Mouse (Mus musculus): ENCODE results near the gene 4930558K02Rik.
A peak's percentile ranks its signal among the peaks of the same experiment; 100 is the strongest.

The 4930558K02Rik gene

DNA sequence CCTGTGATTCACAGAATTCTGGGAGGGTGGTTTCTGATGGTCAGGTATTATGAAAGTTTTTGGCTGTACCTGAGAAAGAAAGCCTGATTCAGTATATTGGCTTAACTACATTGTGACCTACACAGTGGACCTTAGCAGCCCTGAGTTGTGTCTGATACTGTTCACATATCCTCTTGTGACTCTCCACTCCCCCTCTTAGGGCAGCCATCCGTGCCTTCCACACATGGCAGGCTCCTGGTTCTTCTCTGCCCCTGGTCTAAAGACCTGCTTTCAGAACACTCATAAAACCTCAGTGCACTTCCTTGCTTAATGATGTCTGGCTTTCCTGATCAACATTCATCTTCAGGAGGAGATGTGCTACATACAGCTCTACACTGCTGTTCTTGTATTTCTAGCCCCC lies 26.8 kb downstream of the 4930558K02Rik start:
- no peak for DNase-seq (ENCODE audit: low read depth, low spot score)

DNA sequence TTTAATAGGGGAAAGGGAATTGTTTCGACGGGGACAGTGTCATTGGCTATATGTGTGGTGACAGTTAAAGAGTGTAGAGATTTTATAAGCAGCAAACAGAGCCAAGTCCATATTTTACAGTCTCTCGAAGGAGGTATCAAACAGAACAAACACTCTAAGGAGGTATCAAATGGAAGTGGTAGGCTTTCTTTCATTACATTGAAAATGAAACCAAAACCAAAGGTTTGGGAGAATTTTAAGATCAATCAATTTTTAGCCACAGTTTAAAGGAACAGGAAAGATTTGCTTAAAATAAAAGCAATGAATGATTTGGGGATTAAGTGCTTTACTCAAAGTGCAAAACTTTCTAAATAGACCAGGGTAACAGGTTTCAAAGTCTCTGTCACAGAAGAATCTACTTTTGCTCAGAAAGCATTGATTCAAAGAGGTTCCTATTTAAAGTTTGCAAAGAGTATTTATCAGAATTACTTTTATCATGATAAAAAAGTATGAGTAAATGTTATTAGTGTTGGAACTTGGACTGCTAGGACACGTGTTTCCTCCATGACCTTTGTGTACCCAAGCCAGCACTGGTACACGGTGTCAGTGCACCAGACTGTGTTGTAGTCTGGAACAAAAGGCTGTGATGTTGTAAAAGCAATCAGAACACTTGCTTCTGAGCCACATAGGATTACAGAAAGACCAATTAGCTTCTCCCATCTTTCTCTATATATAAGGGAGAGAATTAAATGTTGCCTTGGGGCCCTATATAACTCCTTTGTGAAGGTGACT lies 28.2 kb downstream of the 4930558K02Rik start:
- DNase-seq (ENCODE audit: low read depth, low spot score), result no peak

DNA sequence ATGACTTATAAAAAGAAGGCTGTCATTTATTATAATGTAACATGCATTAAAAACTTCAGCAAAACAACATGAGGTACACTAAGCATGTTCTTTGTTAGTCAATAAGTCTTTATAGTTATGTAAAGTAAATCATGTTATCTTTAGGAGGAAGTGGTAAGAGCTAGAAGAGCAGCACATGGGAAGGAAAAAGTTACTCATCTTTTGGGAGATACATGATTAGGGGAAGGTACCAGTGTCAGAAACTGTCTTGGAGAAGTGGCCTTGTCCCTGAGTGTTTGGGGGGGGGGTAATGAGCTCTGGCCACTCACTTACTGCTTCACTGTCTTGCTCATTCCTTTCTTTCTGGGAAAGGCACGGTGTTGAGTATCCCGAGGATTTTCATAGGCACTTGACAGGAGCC lies 37.4 kb downstream of the 4930558K02Rik start:
- no peak for DNase-seq (ENCODE audit: low read depth, low spot score)

DNA sequence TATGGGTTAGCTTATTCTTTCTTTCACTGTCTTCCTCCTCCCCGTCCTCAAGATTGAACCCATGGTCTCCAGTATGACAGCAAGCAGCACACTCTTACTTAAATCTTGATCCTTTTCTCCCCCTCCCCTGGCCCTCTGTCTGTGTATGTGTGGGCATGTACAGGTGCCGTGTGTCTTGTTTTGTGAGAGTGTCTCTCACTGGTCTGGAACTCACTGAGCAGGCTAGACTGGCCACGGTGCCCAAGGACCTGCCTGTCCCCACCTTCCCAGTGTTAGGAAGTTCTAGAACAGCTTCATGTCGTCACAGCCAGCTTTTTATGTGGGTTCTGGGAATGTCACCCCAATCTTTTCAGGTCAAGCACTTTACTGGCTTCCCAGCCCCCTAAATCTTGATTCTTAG lies 47.1 kb downstream of the 4930558K02Rik start:
- DNase-seq (ENCODE audit: low read depth, low spot score), result no peak

DNA sequence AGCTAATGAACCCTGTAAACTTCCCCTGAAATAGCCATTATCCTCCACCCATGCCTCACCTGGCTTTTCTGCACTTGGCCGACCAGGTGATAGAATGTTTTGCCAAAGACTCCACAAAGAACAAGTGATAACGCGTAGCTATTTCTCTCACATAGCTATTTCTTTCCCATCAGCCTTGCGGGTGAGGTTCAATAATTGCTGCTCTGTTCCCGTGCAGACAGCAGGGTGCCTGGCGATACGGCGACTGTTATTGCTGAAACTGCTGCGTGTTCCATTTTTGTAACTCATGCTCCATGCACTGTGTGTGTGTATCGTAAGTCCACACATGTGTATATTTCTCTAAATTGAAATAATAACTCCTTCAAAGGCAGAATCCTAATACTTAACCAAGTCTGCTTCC lies 47.6 kb downstream of the 4930558K02Rik start:
- DNase-seq (ENCODE audit: low read depth, low spot score), result no peak

DNA sequence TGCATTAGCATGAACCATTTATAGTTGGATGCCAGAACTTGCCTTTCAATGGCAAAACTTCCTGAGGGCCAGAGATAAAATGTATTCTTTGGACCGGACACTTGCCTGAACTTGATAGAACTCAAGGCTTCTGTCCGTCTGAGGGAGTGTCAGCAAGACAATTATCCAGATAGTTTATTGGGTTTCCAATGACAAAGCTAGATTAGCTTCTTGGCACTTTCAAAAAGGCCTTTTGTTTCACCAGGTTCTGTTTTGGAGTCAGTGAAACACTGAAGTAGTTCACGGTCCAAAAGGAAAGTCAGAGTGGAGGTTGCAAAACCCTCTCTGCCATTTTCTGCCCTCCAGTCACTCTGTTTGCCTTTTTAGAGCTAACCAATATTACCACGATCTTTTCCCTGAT lies 48.1 kb downstream of the 4930558K02Rik start:
- DNase-seq (ENCODE audit: low read depth, low spot score), result no peak

DNA sequence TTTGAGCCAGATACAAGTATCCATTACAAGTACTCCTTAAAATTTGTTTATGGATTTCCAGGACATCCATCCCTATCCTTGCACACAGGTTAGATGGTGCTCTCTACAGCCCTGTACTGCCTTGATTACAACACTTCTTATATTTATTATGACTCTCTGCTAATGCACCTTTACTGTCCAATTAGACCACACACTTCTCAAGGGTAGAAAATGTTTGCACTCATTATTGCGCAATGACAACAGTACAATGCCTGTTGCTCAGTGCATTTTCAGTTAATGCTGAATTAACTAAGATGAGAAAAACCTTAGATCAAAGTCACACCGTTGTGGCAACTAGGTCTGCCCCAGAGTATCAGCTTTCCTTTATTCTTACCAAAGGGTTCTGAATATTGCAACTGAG lies 51.5 kb downstream of the 4930558K02Rik start:
- no peak for DNase-seq (ENCODE audit: low read depth, low spot score)

DNA sequence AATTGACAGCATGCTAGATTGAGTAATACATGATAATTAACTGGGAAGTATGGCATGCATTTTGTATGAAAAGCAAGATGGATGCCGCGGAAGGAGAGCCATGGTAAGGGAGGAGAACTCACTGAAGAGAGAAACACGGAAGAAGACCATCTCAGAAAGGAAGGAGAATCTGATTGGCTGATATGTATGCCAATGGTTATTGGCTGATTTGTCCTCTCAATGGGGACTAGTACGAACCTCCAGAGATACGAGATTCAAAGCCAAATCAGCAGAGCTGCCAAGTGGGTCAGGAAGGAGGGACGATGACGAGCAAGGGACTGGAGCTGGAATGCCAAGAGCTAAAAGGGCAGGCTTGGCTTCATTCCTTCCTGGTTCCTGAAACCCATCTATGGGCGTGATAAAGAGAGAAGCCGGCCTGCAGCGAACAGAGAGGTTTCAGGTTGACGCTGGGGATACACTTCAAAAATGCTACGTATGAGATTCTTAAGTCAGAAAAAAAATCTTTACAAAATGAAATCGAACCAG lies 54.1 kb downstream of the 4930558K02Rik start:
- DNase-seq (ENCODE audit: low read depth, low spot score), result no peak

DNA sequence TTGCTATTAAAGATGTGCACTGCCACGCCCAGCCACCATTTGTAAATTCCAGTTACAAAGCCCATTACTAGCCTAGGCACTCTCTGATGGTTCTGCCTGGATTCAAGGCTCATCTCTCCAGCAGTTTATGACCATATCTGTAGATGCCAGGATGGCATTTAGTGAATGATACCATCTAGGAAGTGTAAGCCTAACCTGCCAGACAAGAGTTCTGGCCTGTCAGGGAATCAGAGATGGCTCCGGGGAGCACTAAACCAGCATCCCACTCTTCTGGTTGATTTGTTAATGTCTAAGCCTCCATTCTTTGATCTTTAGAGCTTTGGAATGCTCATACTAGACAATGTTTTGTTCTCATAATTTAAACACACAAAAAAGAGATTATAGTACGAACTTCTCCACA lies 55.1 kb downstream of the 4930558K02Rik start:
- DNase-seq (ENCODE audit: low read depth, low spot score), result no peak

DNA sequence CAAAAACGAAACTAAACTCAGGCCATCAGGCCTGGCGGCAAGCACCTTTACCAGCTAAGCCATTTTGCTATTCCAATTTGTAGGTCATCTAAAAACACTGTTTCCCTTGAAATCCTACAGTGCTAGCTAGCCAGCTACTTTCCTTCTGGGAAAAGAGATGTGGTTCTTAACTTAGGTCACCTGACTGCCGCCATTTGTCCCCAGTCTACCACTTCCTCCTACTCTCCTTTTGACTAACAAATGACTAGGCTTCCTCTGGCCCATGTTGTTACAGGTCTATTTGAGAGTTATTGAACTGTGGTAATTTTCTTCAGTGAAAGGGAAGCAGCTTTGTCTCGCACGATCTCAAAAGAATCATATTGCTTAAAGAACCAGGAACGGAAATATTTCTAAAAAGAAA lies 57.5 kb downstream of the 4930558K02Rik start:
- DNase-seq (ENCODE audit: low read depth, low spot score), result no peak

DNA sequence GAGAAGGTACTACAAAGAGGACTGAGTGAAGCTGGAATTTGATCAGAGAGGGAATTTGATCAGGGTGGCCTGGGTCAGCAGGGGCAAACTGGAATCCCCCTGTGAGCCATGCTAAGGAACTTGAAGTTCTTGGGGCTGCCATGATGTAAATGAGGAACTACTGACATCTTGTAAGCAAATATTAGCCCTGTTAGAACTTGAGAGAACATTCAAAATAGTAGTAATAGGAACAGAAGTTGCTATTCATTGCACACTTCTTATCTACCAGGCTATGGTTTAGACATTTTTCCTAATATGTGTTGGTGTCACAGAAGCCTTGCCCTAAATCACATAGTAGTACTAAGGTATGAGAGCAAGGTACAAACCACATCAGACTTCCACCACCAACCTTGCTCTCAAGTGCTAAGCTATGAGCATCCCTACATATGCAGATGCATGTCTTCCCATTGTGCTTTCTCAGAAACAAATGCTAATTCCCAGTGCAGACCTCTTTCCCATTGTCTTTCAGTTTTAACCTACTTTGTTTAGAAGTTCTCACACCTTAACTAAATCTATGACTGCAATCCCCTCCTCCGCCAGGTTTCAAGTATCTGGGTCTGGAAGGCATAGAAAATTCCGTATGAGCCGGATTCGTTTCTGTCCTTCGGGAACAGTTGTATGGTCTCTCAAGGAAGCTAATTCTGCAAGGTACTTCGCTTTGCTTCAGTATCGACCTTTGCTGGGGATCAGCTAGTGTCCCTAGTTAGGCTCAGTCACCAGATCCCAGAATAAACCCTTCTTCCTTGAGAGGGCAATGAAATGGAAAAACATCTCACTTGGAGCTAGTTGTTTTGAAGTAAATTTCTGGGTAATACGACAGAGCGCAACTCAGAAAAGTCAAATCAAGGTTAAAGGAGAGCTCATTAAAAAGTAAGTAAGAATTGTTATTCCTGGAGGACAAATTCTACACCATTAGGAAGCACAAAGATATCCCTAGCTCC lies 58.7 kb downstream of the 4930558K02Rik start:
- no peak for DNase-seq (ENCODE audit: low read depth, low spot score)

DNA sequence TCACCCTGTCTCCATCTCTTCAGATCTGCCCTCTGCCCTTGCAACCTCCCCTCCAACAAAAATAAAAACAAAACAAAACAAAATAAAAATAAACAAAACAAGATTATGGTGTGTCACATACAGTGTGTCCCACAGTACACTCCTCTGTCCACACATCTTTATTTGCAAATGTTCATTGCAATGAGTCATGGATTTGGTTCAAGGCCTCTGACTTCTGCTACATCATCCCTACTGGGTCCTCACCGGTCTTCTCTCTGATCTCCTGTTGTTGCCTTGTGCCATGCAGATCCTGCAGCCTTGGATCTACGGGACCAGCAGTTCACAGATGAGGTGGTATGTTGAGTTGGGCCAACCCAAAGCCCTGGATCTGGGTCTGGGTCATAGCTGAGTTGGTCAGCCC lies 59.8 kb downstream of the 4930558K02Rik start:
- no peak for DNase-seq (ENCODE audit: low read depth, low spot score)

DNA sequence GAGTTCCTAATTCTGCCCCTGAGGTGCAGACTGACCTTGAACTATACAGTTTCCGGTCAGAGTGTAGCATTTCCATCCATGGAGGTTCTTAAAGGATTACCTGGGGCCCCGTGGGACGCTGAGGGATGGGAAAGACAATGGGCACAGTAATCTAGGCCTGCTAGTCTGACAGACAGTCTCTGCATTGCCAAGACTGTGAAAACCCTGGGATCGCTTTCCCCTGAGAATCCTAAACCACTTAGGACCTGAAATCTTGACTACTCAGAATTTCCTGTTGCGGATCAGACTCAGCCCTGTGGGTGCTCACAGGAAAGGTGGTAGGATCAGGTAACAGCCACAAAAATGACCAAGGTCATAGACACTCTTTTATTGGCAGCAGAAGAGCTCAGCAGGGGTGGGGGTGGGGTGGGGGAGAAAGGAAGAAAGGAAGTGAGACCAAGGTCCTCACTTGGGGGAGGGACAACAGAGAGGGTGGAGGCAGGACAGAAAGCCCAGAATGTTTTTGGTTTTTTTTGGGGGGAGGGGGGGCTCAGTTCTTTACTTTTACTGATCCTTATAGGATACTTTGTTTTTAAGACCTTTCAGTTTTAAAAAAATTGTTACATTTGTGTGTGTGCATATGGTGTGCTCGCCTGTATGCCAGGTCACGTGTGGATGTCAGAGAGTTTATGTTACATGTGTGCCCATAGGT lies 60.6 kb downstream of the 4930558K02Rik start:
- DNase-seq (ENCODE audit: low read depth, low spot score), result no peak

DNA sequence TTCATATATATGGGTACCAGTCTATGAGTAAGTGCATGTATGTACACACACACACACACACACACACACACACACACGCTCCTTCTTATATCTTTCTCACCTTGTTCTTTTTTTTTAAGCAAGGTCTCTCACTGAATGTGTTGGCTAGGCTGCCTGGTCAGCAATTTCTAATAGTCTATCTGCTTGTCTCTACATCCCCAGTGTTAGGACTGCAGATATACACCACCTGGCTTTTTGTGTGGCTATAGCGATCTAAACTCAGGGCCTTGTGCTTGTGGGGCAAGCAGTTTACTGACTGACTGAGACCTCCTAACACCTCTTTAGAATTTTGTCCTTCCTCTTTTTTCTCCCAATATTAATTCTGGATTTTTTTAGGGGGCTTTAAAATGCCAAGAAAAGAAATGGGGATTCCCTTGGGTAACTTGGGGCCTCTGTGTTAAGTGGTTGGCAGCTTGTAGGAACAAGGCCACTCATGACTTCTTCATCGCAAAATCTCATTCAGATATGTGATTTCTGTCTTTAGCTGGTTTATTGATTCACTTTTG lies 61.4 kb downstream of the 4930558K02Rik start:
- DNase-seq (ENCODE audit: low read depth, low spot score), result no peak

DNA sequence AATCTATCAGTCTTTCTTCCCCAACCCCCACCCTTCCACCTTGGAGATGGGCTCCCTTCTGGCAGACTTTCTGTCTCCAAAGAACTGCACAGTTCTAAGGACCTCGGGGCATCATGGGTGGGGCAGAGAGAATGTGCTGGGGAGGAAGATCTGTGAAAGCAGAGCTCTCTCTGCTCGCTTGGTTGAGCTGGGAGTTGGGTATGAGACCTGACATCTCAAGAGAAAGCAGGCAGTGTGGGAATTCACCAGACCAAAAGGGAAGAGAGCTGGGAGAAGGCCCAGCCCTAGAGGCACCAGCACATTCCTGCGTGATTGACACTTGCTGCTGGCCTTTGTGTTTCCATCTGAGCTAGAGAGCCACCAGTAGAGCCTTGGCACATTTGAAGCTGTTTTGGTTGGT lies 63.4 kb downstream of the 4930558K02Rik start:
- DNase-seq (ENCODE audit: low read depth, low spot score), result peak; percentile 6

DNA sequence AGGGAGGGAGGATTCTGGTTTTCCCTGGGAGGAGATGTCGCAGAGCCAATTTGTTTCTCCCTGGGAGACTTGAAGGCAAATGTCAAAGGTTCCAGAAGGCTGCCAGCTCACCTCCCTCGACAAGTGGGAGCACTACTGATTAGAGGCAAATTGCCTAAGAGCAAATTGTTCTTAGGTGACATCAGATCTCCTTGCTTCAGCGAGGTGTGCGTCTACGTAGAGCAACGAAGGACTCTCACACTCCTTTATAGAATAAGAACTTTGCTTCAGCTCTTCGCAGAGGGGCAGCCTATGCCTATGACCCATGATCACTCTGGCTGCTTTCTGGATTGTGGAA lies 65.8 kb downstream of the 4930558K02Rik start:
- DNase-seq (ENCODE audit: low read depth, low spot score), result no peak

DNA sequence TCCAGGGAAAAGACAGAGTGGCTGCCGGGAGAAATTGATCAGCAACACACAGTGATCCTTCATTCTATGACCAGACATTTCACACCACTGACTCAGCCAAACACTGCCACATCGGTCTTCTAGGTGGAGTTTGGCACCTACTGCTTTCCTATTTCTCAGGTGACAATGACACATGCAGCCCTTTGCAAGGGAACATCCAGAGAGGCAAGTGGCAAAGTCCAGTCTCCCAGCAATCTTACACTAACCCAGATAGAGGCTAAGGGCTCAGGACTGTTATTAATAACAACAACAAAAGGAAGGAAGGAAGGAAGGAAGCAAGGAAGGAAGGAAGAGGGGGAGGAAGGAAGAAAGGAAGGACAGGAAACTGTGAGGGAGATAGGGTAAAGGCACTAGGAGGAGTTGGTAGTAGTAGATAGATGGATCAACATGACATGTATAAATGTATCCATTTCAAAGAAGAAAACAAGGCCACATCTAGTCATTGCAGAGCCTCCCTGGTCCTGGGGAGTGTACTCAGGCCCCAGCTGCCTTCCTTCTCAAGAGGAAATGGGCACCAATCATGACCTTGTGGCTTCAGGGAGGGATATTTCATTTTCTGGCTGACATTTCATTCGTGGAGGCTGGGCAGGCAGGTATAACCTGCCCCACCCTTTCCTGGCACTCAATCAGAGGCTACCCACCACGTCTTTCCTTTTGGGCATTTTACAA lies 66.3 kb downstream of the 4930558K02Rik start:
- no peak for DNase-seq (ENCODE audit: low read depth, low spot score)

DNA sequence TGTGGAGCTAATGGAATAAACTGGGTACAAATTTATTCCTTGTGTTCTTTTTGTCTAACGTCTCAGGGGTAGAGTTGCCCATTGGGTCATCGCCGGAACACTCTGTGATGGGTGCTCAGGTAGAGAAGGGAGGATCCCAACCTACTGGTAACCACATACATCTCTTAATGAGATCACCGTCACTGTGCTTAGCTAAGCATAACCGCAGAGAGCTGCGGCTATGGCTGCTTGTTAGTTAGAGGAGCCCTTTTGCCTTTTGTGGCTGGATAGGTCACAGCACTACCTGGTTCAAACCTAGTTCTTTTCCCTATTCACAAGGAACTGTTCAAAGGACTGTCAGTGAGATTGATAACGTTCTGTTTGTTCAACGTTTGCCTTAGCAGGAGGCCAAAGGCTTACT lies 70.4 kb downstream of the 4930558K02Rik start:
- no peak for DNase-seq (ENCODE audit: low read depth, low spot score)

DNA sequence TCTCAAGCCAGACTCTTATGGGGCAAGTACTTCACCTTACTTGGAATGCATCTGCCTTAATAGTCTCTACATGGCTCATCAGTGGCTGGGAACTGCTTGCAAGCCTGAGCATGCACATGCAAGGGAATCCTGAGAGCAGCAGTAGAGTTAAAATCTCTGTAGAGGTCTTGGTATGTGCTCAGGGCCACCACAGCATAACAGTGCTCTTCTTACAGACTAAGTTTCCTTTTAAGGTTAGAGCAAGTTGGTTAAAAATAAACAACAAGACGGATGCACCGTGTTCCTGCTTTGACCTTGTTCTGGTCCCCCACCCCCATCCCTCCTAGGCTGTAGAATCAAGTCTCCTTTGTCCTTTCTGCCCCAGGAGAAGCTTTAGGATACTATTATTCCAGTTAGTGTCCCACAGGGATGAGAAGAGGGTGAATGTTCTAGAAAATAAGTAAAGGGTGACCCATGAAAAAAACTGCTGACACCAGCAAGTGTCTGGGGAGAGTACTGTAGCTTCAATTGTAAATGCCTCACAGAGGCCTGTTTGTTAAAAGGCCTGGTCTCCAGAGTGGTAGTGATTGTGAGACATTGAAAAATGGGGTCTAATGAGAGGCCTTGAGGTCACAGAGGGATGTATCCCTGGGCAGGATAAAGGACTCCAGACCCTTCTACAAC lies 71.5 kb downstream of the 4930558K02Rik start:
- no peak for DNase-seq (ENCODE audit: low read depth, low spot score)

DNA sequence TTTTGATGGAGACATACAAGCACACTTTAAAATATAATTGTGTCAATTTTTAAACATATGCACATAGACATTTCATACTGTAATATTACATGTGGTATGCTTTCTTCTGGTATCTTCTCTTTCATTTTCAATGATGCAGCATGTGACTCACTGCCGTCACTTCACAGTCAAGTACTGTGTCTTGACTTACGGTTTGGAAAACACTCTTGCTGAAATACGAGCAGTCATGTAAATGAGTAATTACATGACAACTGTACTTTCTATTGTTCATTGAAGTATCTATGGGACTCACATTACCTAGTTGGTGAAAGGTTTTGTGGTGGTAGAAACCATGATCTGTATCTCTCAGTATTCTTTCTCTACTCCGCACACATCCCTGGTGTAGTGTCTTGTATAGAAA lies 72.3 kb downstream of the 4930558K02Rik start:
- DNase-seq (ENCODE audit: low read depth, low spot score), result no peak
